Mouse (Mus musculus) cortical plate, adult 2 months (tissue): Measurements from ENCODE around the gene Aqp5. TPM values are rescaled to one million over a fixed set of nuclear protein-coding genes. Genes with fewer than 3 reads are reported as not detected.

ENCODE experiments used
- H3K27ac ChIP-seq: fragments of 200-500 bp; 2 replicates; pipeline ENCODE4 v1.5.1; 2012; ENCODE audit warnings: low read length, control low read depth, inconsistent platforms; ENCODE audit not compliant: insufficient read depth
- H3K4me1 ChIP-seq: fragments of 200-500 bp; 2 replicates; pipeline ENCODE4 v1.6.1; 2011; ENCODE audit warnings: low read length; ENCODE audit not compliant: control insufficient read depth, insufficient read depth
- H3K4me3 ChIP-seq: fragments of 200-500 bp; 2 replicates; pipeline ENCODE4 v1.5.1; 2011; ENCODE audit warnings: mild to moderate bottlenecking, low read length, control low read depth; ENCODE audit not compliant: insufficient read depth
- CTCF ChIP-seq: fragments of 200-500 bp; IDR thresholded peaks from 2 replicates; pipeline ENCODE4 v1.5.1; 2011; ENCODE audit warnings: mild to moderate bottlenecking, control low read depth, low read length; ENCODE audit not compliant: insufficient read depth; ENCODE audit errors: extremely low read depth
- POLR2A ChIP-seq: fragments of 200-500 bp; IDR thresholded peaks from 2 replicates; pipeline ENCODE4 v1.6.1; 2011; ENCODE audit warnings: mild to moderate bottlenecking, low read length, control low read depth; ENCODE audit not compliant: insufficient read depth; ENCODE audit errors: extremely low read depth
- polyA plus RNA-seq: library from polyadenylated mRNA; depleted of rRNA; stranded (reverse); fragments of >200 nt; gene quantifications from 2 replicates; pipeline ENCODE4 v1.2.3, GENCODE M21; 2012

The Aqp5 gene
- polyA plus RNA-seq, 1 experiment, result 0.58 TPM

DNA sequence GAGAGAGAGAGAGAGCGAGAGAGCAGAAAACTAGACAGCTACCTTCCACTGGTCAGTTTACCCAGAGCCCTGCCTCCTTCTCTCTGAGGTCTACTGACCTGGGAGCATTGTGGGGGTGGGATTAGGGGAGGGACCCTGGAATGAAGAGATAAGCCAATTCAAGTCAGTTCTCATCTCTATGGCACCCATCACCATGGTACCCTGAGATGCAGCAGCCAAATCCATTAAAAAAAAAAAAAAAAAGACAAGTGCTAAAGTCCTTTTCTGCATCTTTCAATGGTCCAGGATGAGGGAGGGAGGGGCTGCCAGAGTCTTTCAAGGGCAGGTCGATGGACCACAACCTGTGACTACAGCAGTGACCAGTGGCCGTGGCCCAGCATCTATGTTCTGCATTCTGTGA is 15.0 kb downstream of the Aqp5 start:
- no peak overlapping the region for H3K4me3 ChIP-seq
- 0 out of 2 replicates have a peak, but pooled peaks cover 2% of the 10 kb centered on the region for H3K4me1 ChIP-seq
- no peak overlapping the region for H3K27ac ChIP-seq
- no peak for TF ChIP-seq POLR2A
- no peak for TF ChIP-seq CTCF

- TF ChIP-seq CTCF (no peak), POLR2A (no peak)
- H3K4me1 ChIP-seq, result 0 out of 2 replicates have a peak, but pooled peaks cover 2% of the 10 kb centered on the region
- no peak overlapping the region for H3K4me3 ChIP-seq
- H3K27ac ChIP-seq, result no peak overlapping the region
Measured at GRCm38 (mm10) chr15:99606515-99606914, 15.9 kb downstream of the Aqp5 start.

GRCm38 (mm10) chr15:99607388-99608113 is 17.0 kb downstream of the Aqp5 start:
- no peak overlapping the region for H3K4me3 ChIP-seq
- TF ChIP-seq CTCF (no peak), POLR2A (no peak)
- no peak overlapping the region for H3K27ac ChIP-seq
- H3K4me1 ChIP-seq, result 0 out of 2 replicates have a peak, but pooled peaks cover 2% of the 10 kb centered on the region

DNA sequence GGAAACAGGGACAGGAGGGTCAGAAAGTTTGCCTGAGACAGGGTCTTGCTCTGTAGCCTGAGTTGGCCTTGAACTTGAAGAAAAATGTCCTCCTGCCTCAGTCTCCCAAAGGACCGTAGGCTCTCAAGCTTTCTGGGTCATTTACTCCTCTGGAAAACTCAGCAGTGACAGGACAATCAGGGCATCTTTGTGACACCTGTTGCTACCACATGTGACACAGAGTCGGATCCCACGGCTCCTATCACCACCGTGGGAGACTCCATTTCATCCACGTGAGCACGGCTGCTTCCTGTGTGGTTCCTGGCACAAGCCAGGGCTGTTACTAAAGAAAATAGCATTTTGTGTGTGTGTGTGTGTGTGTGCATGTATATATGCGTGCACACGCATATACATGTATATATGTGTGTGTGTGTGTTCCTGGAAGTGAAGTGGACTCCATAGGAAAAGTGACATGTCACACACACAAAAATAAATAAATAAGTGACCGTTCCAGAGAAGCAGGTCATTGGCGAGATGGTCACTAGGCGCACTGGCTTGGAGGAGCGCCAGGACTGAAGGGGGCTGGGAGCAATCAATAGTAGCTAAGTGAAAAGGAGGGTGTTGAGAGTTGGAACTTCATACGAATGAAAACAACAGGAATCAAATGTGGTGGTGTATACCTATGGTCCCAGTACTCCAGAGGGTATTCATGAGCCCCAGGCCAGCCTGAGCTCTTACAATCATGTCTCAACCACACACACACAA is 18.0 kb downstream of the Aqp5 start:
- H3K4me1 ChIP-seq, result 0 out of 2 replicates have a peak, but pooled peaks cover 2% of the 10 kb centered on the region
- H3K27ac ChIP-seq, result no peak overlapping the region
- H3K4me3 ChIP-seq, result no peak overlapping the region
- no peak for TF ChIP-seq POLR2A
- TF ChIP-seq CTCF, result no peak

GRCm38 (mm10) chr15:99611563-99611962 is 21.0 kb downstream of the Aqp5 start:
- Histone ChIP-seq H3K27ac (no peak overlapping the region), H3K4me3 (no peak overlapping the region), H3K4me1 (peaks cover 5% of the 10 kb centered on the region; the same call in 1 of the 2 replicates)
- TF ChIP-seq POLR2A, result no peak
- TF ChIP-seq CTCF, result no peak

- peaks cover 4% of the 10 kb centered on the region; the same call in 1 of the 2 replicates for H3K4me1 ChIP-seq
- H3K4me3 ChIP-seq, result no peak overlapping the region
- no peak overlapping the region for H3K27ac ChIP-seq
- TF ChIP-seq CTCF, result no peak
- TF ChIP-seq POLR2A, result no peak
Measured at GRCm38 (mm10) chr15:99614273-99614672, 23.7 kb downstream of the Aqp5 start.

GRCm38 (mm10) chr15:99614753-99615152 is 24.2 kb downstream of the Aqp5 start:
- Histone ChIP-seq H3K4me3 (no peak overlapping the region), H3K4me1 (peaks cover 6% of the 10 kb centered on the region), H3K27ac (no peak overlapping the region)
- no peak for TF ChIP-seq CTCF

DNA sequence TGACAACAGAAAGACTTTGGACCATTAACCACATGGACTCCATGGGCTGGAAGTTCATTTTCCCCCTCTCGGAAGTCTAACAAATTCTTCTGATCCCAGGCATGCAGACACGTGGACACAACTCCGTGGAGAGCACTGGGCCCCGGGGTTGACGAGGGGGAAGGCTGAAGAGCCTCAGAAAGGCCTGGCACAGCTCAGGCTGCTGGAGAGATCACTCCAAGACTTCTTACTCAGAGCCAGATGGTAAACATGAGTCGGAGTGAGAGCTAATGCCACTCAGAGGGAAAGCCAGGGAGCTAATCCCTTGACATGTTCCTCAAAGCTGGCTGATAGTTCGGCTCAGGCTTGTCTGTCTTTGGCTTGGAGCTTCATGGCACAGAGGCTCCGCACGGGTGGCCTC is 24.7 kb downstream of the Aqp5 start:
- Histone ChIP-seq H3K4me3 (no peak overlapping the region), H3K4me1 (peaks cover 7% of the 10 kb centered on the region), H3K27ac (no peak overlapping the region)
- TF ChIP-seq CTCF (no peak), POLR2A (no peak)

DNA sequence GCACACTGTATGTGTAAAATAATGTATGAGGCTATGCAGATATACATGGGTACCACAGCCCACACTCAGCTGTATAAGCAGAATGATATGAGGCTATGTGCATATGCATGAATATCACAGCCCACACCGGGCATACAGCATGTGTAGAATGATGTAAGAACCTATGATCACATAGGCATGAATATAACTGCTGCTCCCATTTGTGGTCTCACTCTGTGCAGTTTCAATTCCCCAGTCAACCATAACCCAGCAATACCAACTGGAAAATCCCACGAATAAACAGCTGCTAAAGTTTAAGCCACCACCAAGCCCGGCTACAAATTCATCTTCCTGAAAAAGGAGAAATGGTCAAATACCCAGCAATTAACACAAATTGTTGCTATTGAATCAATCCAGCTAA is 28.0 kb downstream of the Aqp5 start:
- no peak overlapping the region for H3K27ac ChIP-seq
- H3K4me3 ChIP-seq, result no peak overlapping the region
- peaks cover 7% of the 10 kb centered on the region for H3K4me1 ChIP-seq
- TF ChIP-seq CTCF, result no peak
- no peak for TF ChIP-seq POLR2A

DNA sequence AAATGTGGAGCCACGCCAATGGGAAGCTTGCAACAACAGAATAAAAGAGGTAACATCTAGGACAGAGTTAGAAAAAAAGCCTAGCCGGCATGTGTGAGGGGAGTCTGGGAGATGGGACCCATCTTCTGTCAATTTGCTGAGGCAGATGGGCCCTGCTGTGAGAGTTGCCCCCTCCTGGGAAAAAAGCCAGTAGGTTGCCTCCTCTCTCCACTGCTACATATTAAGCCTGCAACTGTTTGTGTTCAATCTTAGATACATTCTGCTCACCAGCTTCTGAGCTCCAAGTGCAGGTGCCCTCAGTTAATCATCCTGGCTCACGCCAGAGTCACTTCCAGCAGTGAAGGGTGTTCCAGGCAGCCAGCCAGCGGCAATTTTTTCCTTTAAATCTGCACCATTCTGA is 29.2 kb downstream of the Aqp5 start:
- Histone ChIP-seq H3K4me3 (no peak overlapping the region), H3K27ac (no peak overlapping the region)
- no peak for TF ChIP-seq POLR2A
- no peak for TF ChIP-seq CTCF

GRCm38 (mm10) chr15:99622063-99622462 is 31.5 kb downstream of the Aqp5 start:
- no peak for TF ChIP-seq POLR2A
- TF ChIP-seq CTCF, result no peak
- Histone ChIP-seq H3K4me3 (no peak overlapping the region), H3K27ac (no peak overlapping the region), H3K4me1 (peaks cover 3% of the 10 kb centered on the region; the same call in 1 of the 2 replicates)

More for the DNA sequence above, 29.2 kb downstream of the Aqp5 start:
- peaks cover 3% of the 10 kb centered on the region for H3K4me1 ChIP-seq
